Mouse (Mus musculus) midbrain, embryonic 10.5 days (tissue): ENCODE measurements around the gene Cdh4. TPM values are rescaled to one million over a fixed set of nuclear protein-coding genes. Genes with fewer than 3 reads are reported as not detected.

Experiments
- DNase-seq: peaks from one replicate; pipeline ENCODE4 v3.0.0-alpha.2; 2017; ENCODE audit warnings: low spot score
- H3K27ac ChIP-seq: fragments of 300-500 bp; sonication (generic); replicated peaks from 2 replicates; pipeline ENCODE4 v1.5.1; 2016; ENCODE audit warnings: mild to moderate bottlenecking
- H3K27me3 ChIP-seq: fragments of 300-500 bp; sonication (generic); 2 replicates; pipeline ENCODE4 v1.6.1; 2016; ENCODE audit warnings: low read depth, mild to moderate bottlenecking; ENCODE audit not compliant: poor library complexity, severe bottlenecking
- H3K36me3 ChIP-seq: fragments of 300-500 bp; sonication (generic); 2 replicates; pipeline ENCODE4 v1.6.1; 2016; ENCODE audit warnings: mild to moderate bottlenecking, moderate library complexity
- H3K4me1 ChIP-seq: fragments of 300-500 bp; sonication (generic); 2 replicates; pipeline ENCODE4 v1.6.1; 2016
- H3K4me3 ChIP-seq: fragments of 300-500 bp; sonication (generic); 2 replicates; pipeline ENCODE4 v1.5.1; 2016; ENCODE audit warnings: mild to moderate bottlenecking, moderate library complexity
- H3K9me3 ChIP-seq: fragments of 300-500 bp; sonication (generic); replicated peaks from 2 replicates; pipeline ENCODE4 v1.6.1; 2016; ENCODE audit warnings: mild to moderate bottlenecking
- WGBS: fragments of 180-500 bp; shearing (Covaris S2); methylation state at CpG from one replicate; pipeline ENCODE4 v1.1.7; 2016; 5-methylcytosine and 5-hydroxymethylcytosine counted together
- polyA plus RNA-seq: library from polyadenylated mRNA; unstranded; fragments of >200 nt; fragmentation: Nextera tagmentation; extraction: Ambion mirVana; gene quantifications from 2 replicates; pipeline ENCODE4 v1.2.1, GENCODE M21; 2016

Gene Cdh4
- polyA plus RNA-seq, 1 experiment from 2014 or later = 8.3 TPM

GRCm38 (mm10) chr2:179877551-179878215, 435.5 kb downstream of the Cdh4 start:
- no peaks in the 10 kb centered on the region for H3K36me3 ChIP-seq
- H3K9me3 ChIP-seq = no peaks in the 10 kb centered on the region
- peak; percentile 51 for DNase-seq
- H3K27ac ChIP-seq = no peak overlapping the region
- no peaks in the 10 kb centered on the region for H3K27me3 ChIP-seq
- WGBS = 76% methylated on average over 9 of the region's 9 CpGs
- H3K4me3 ChIP-seq = no peak overlapping the region
- H3K4me1 ChIP-seq = no peaks in the 10 kb centered on the region

- Histone ChIP-seq H3K9me3 (no peaks in the 10 kb centered on the region), H3K4me1 (no peaks in the 10 kb centered on the region), H3K27me3 (no peaks in the 10 kb centered on the region), H3K27ac (no peak overlapping the region), H3K4me3 (no peak overlapping the region), H3K36me3 (no peaks in the 10 kb centered on the region)
- 54% methylated on average over 7 of the region's 7 CpGs for WGBS
- no peak for DNase-seq
Observed at GRCm38 (mm10) chr2:179884561-179884960, 442.3 kb downstream of the Cdh4 start.

GRCm38 (mm10) chr2:179891048-179891447, 448.8 kb downstream of the Cdh4 start:
- no peak overlapping the region for H3K27ac ChIP-seq
- no peak overlapping the region for H3K4me3 ChIP-seq
- H3K36me3 ChIP-seq = no peaks in the 10 kb centered on the region
- no peak for DNase-seq
- H3K27me3 ChIP-seq = no peaks in the 10 kb centered on the region
- no peaks in the 10 kb centered on the region for H3K9me3 ChIP-seq
- H3K4me1 ChIP-seq = 0 out of 2 replicates have a peak, but pooled peaks cover 3% of the 10 kb centered on the region
- WGBS = 79% methylated on average over 3 of the region's 3 CpGs

GRCm38 (mm10) chr2:179896949-179897348, 454.7 kb downstream of the Cdh4 start:
- DNase-seq = no peak
- Histone ChIP-seq H3K36me3 (no peaks in the 10 kb centered on the region), H3K27ac (no peak overlapping the region), H3K9me3 (no peaks in the 10 kb centered on the region), H3K4me3 (no peak overlapping the region), H3K4me1 (0 out of 2 replicates have a peak, but pooled peaks cover 3% of the 10 kb centered on the region), H3K27me3 (no peaks in the 10 kb centered on the region)
- 90% methylated on average over 2 of the region's 2 CpGs for WGBS

GRCm38 (mm10) chr2:179912911-179913310, 470.7 kb downstream of the Cdh4 start:
- no peak for DNase-seq
- no peak overlapping the region for H3K4me3 ChIP-seq
- peaks cover 81% of the 10 kb centered on the region for H3K36me3 ChIP-seq
- WGBS = 71% methylated on average over 12 of the region's 12 CpGs
- H3K9me3 ChIP-seq = no peaks in the 10 kb centered on the region
- no peak overlapping the region for H3K27ac ChIP-seq
- H3K27me3 ChIP-seq = no peaks in the 10 kb centered on the region
- peaks cover 18% of the 10 kb centered on the region for H3K4me1 ChIP-seq

- H3K27ac ChIP-seq = peak overlapping the region; percentile 68; the same call in 1 of the 2 replicates
- peaks cover 85% of the 10 kb centered on the region for H3K36me3 ChIP-seq
- H3K9me3 ChIP-seq = no peaks in the 10 kb centered on the region
- WGBS = 72% methylated on average over 15 of the region's 15 CpGs
- H3K4me3 ChIP-seq = no peak overlapping the region
- no peaks in the 10 kb centered on the region for H3K27me3 ChIP-seq
- DNase-seq = peak; percentile 31
- peaks cover 18% of the 10 kb centered on the region for H3K4me1 ChIP-seq
Observed at GRCm38 (mm10) chr2:179913349-179913748, 471.1 kb downstream of the Cdh4 start.

- Histone ChIP-seq H3K4me1 (peaks cover 18% of the 10 kb centered on the region), H3K27me3 (no peaks in the 10 kb centered on the region), H3K4me3 (no peak overlapping the region), H3K9me3 (no peaks in the 10 kb centered on the region), H3K27ac (no peak overlapping the region), H3K36me3 (peaks cover 94% of the 10 kb centered on the region)
- WGBS = 91% methylated on average over 2 of the region's 2 CpGs
- no peak for DNase-seq
Observed at GRCm38 (mm10) chr2:179914246-179914645, 472.0 kb downstream of the Cdh4 start.

- H3K36me3 ChIP-seq = peaks cover 100% of the 10 kb centered on the region
Observed at GRCm38 (mm10) chr2:179916877-179917673, 474.8 kb downstream of the Cdh4 start.

GRCm38 (mm10) chr2:179920042-179920441, 477.8 kb downstream of the Cdh4 start:
- WGBS = 92% methylated on average over 4 of the region's 4 CpGs
- H3K27me3 ChIP-seq = no peaks in the 10 kb centered on the region
- no peak overlapping the region for H3K27ac ChIP-seq
- no peak overlapping the region for H3K4me3 ChIP-seq
- peaks cover 100% of the 10 kb centered on the region for H3K36me3 ChIP-seq
- peaks cover 3% of the 10 kb centered on the region; the same call in 1 of the 2 replicates for H3K9me3 ChIP-seq
- no peak for DNase-seq
- H3K4me1 ChIP-seq = no peaks in the 10 kb centered on the region

More at GRCm38 (mm10) chr2:179916877-179917673, 474.8 kb downstream of the Cdh4 start:
- Histone ChIP-seq H3K4me3 (no peak overlapping the region), H3K27ac (no peak overlapping the region), H3K4me1 (peaks cover 18% of the 10 kb centered on the region), H3K27me3 (no peaks in the 10 kb centered on the region), H3K9me3 (peaks cover 3% of the 10 kb centered on the region; the same call in 1 of the 2 replicates)
- WGBS = 39% methylated on average over 5 of the region's 5 CpGs
- peak; percentile 51 for DNase-seq

GRCm38 (mm10) chr2:179921021-179921653, 478.9 kb downstream of the Cdh4 start:
- WGBS = 97% methylated on average over 8 of the region's 8 CpGs
- Histone ChIP-seq H3K36me3 (peaks cover 100% of the 10 kb centered on the region), H3K9me3 (peaks cover 3% of the 10 kb centered on the region; the same call in 1 of the 2 replicates), H3K4me3 (no peak overlapping the region), H3K4me1 (no peaks in the 10 kb centered on the region), H3K27me3 (no peaks in the 10 kb centered on the region), H3K27ac (no peak overlapping the region)
- DNase-seq = no peak

GRCm38 (mm10) chr2:179924038-179924437, 481.8 kb downstream of the Cdh4 start:
- no peak for DNase-seq
- Histone ChIP-seq H3K27ac (no peak overlapping the region), H3K36me3 (peaks cover 98% of the 10 kb centered on the region), H3K4me3 (no peak overlapping the region), H3K27me3 (no peaks in the 10 kb centered on the region), H3K9me3 (peaks cover 3% of the 10 kb centered on the region; the same call in 1 of the 2 replicates), H3K4me1 (no peaks in the 10 kb centered on the region)
- WGBS = 93% methylated on average over 6 of the region's 6 CpGs

- H3K27me3 ChIP-seq = no peaks in the 10 kb centered on the region
- 96% methylated on average over 13 of the region's 13 CpGs for WGBS
- no peak for DNase-seq
- no peak overlapping the region for H3K27ac ChIP-seq
- no peaks in the 10 kb centered on the region for H3K9me3 ChIP-seq
- H3K36me3 ChIP-seq = peaks cover 98% of the 10 kb centered on the region
- peaks cover 6% of the 10 kb centered on the region; the same call in 1 of the 2 replicates for H3K4me1 ChIP-seq
- no peak overlapping the region for H3K4me3 ChIP-seq
Observed at GRCm38 (mm10) chr2:179929166-179929565, 486.9 kb downstream of the Cdh4 start.
